Mouse (Mus musculus) testis, postnatal 10 days (tissue): ENCODE data around the gene Kmt2d.
A peak's percentile ranks its signal among the peaks of the same experiment; 100 is the strongest.
"Not testable (repeated sequence)": the region's sequence is repeated elsewhere in the genome, so short reads cannot be mapped to it uniquely, and the experiment has no call there.

ENCODE experiments used
- DNase-seq: peaks from one replicate; pipeline ENCODE4 v3.0.0; 2021; ENCODE audit warnings: low spot score

Kmt2d gene

DNA sequence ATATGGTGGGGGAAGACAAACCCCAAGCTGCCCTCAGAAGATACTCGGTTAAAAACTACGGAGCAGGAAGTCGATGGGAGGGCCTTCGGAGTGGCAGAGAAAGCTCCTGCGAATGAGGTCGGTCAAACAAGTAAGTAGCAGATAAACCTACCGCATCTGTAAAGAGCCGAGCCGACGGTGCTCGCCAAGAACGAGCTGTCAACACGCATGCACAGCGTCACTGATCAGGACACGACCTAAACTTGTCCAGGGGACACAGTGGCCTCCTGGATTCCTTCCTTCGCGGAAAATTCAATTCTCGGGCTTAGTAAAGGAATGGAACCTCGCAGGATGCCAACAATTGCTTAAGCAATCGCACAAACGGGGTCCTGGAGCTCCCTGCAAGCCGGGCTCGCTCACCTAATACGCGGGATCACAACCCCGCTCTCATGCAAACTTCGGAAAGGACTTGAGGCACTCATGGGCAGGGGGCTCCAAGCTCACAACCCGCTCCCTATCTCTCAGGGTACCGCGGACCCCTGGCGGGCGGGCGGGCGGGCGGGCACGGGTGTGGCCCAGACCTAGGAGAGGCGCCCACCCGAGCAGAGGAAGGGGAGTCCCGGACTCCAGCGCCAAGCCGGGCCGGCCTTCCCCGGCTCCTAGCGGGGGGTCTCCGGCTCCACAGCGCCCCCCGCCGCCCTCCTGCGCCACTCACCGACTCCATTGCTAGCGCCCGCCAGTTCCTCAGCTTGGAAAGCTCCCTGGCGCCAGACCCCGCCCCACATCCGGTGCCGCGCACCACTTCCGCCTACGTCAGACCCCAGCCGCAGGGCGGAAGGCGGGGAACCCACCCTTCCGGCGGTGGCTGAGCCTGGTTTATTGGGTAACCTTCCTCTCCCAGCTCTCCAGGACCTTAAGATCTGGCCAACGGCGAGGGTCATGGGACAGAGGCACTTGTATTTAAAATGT, 40.0 kb downstream of the Kmt2d start, which contains the start of gene Prkag1:
TSS of gene Prkag1 (minus strand) at position 786 of the 948 bp plus-strand sequence.
- DNase-seq, result peak; percentile 96

GRCm38 (mm10) chr15:98827611-98828011, 43.4 kb downstream of the Kmt2d start:
- DNase-seq, result no peak

GRCm38 (mm10) chr15:98823434-98823833, 47.6 kb downstream of the Kmt2d start:
- DNase-seq, result no peak

DNA sequence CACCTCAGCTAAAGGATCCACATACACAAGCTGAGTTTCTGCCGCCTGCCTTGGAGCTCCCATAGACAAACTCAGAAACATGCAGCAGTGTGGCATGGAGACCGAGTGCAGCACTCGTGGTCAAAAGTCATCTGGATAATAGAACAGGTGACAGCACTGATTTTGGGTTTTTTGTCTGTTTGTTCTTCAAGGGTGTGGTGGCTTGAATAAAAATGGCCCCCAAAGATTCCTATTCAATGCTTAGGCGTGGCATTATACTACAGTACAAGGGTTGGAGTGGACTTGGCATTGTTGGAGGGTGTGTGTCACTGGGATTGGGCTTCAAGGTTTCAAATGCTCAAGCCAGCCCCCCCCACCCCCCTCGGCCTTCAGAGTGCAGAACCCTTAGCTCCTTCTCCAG, 48.9 kb downstream of the Kmt2d start:
- DNase-seq, result no peak

GRCm38 (mm10) chr15:98821403-98821802, 49.6 kb downstream of the Kmt2d start:
- DNase-seq, result no peak

DNA sequence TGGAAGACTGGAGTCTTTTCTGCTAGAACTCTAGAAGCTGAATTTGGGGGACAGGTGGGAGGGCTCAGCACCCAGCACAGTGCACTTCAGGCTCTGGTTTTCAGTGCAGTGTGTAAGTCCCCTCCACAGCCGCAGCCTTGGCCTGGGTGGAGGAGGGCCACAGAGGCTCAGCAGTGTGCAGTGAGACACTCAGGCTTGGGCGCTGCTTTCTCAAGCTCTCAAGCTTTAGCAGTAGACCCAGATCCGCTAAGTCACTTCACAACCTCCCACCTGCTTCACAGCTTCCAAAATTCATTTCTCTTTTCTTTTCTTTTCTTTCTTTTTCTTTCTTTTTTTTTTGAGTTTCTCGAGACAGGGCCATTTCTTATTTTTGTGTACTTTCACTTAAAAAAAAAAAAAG, 50.1 kb downstream of the Kmt2d start:
- DNase-seq, result no peak

DNA sequence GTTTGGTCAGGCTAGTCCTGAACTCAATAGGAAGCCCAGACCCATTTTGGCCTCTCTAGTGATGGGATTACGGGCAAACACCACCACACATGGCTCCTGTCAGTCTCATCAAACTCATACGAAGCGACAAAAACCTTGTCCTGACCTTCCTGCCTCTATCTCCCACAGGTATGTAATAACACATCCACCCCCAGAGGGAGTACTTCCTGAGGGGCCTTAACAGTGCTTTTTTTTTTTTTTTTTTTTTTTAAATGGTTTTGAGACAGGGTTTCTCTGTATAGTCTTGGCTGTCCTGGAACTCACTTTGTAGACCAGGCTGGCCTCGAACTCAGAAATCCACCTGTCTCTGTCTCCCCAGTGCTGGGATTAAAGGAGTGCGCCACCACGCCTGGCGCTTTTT, 52.8 kb downstream of the Kmt2d start:
- DNase-seq, result no peak

- DNase-seq, result no peak
Observed at GRCm38 (mm10) chr15:98812741-98813424, 58.1 kb downstream of the Kmt2d start.

- DNase-seq, result not testable (repeated sequence)
Observed at GRCm38 (mm10) chr15:98810212-98810611, 60.8 kb downstream of the Kmt2d start.

- no peak for DNase-seq
Observed at GRCm38 (mm10) chr15:98809390-98809789, 61.6 kb downstream of the Kmt2d start, which contains the start of gene Ddn. Ddn (minus strand) TSS chr15:98809490.

DNA sequence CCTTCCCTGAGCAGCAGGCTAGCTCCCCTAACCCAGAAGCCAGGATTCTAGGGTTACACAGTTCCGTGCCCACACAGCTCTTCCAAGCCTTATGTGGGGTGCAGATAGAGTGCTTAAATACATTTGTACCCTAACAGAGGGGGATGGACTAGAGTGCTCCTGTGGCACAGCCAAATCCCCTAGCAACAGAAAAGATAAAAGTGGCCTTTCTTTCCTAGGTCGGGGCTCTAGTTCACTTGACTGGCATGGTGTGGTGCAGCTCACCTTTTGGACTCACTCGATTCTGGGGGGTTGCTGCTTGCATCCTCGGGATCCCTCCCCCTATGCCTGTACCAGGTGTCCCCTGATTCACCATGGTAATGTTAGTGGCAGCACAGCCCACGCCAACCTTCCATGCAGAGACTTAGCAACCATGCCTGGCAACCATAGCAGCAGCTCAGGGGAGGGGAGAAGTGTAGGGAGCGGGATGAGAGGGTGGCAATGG, 62.3 kb downstream of the Kmt2d start:
- no peak for DNase-seq

DNA sequence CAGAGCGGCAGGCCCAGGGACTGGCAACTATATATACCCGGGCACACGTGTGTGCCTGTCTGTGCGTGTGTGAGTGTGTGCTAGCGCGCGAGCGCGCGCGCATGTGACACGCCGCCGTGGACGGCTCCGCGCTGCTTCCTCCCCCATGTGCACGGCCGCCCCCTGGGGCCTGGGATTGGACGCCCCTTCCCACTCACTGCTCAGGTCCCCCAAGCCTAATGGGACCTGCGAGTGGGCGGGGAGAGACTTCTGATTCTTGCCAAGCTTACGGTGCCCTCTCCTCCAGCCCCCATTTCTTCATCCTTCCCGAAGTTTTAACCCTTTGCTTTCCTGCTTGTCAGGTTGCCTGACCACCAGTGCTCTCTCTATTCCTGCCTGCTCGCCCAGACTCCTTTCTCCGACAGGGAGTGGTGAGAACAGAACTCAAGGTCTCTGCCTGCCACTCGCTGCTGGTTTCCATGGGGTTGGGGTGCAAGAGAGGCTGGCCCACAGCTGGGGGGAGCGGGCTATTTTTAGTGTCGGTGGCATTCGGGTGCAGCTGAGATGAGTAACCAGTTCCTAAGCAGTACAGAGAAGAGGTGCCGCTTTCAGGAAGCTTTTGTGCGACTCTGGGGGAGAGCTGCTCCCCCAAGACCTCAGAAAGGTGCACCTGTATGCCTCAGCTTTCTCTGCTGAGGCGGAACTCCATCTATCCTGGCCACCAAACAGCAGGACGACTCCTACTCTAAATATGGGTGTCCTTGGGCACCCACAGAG, 62.9 kb downstream of the Kmt2d start:
- peak; percentile 64 for DNase-seq

GRCm38 (mm10) chr15:98806809-98807770, 63.9 kb downstream of the Kmt2d start:
- DNase-seq, result peak; percentile 64

GRCm38 (mm10) chr15:98806071-98806808, 64.8 kb downstream of the Kmt2d start:
- DNase-seq, result no peak

GRCm38 (mm10) chr15:98805324-98806040, 65.5 kb downstream of the Kmt2d start:
- DNase-seq, result peak; percentile 85

DNA sequence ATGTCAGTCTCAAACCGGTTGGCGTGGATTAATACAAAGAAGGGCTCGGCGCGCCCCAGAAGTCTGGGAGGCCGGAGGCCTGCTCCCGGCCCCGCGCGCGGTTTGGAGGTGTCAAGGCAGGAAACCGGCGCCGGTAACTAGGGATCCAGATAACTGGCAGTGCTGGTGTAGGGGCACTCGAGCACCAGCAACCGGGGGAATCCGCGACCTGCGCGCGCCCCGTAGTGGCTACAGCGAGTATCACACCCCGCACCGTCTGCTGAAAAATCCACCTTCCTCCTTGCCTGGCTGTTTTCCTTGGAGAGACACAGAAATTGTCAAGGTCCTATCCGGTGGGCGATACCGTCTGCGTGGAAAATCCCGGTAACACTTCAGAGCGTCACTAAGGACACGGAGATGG, 67.0 kb downstream of the Kmt2d start:
- peak; percentile 93 for DNase-seq

DNA sequence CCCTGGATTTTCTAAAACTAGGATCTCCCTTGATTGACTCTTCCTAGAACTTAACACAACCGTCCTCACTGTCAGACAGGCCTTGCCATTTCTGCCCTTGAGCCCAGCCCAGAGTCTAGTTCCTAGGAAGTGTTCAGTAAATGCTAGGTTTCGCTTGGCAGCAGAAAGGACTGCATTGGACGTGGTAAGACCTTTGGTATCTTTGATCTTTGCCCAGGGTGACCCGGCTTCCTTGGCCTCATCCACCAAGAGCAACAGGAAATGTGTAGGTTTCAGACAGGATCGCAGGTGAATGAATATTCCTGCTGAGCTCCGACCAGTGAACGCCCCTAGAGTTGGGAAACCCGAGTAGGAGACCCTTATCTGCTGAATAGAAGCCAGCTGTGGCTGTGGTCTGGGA, 68.1 kb downstream of the Kmt2d start:
- DNase-seq, result no peak

DNA sequence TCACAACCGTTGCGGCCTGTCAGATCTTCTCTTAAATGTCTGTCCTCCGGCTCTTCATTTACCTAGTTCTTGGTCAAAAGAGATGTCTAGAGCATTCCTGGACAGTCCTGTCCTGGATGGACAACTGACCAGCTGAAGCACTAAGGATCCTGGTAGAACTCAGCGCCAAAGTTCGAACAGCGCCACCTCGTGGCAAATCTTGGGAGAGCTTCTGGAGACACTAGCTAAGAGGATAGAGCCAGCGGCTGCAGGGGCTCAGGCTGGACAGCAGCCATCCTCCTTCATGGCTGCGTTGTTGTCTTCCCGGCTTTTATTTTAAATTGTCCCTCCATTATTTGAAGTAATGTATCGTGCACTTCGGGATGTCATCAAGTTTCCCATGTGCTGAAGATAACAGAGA, 71.6 kb downstream of the Kmt2d start:
- peak; percentile 93 for DNase-seq

- DNase-seq, result no peak
Observed at GRCm38 (mm10) chr15:98798903-98799302, 72.1 kb downstream of the Kmt2d start.
